Mouse (Mus musculus) embryonic facial prominence, embryonic 11.5 days (tissue): ENCODE measurements around the gene Ccdc184. TPM values are rescaled to one million over a fixed set of nuclear protein-coding genes. Genes with fewer than 3 reads are reported as not detected.

Experiments
- ATAC-seq: fragments of 200-750 bp; cut with Nextera tagmentation; replicated peaks from 2 replicates; pipeline ENCODE4 v1.8.0; 2017; ENCODE audit warnings: low read depth; ENCODE audit not compliant: insufficient number of reproducible peaks, low FRiP score, low TSS enrichment
- DNase-seq: peaks from one replicate; pipeline ENCODE4 v3.0.0-alpha.2; 2015; ENCODE audit warnings: low spot score
- H3K27ac ChIP-seq: fragments of 300-500 bp; sonication (generic); replicated peaks from 2 replicates; pipeline ENCODE4 v1.5.1; 2014; ENCODE audit warnings: mild to moderate bottlenecking, low read depth, low read length, control low read depth
- H3K27me3 ChIP-seq: fragments of 300-500 bp; sonication (generic); 2 replicates; pipeline ENCODE4 v1.6.1; 2014; ENCODE audit warnings: mild to moderate bottlenecking, low read length, moderate library complexity, mixed read lengths; ENCODE audit not compliant: control insufficient read depth, insufficient read depth
- H3K36me3 ChIP-seq: fragments of 300-500 bp; sonication (generic); replicated peaks from 2 replicates; pipeline ENCODE4 v1.6.1; 2014; ENCODE audit warnings: low read depth, mild to moderate bottlenecking, low read length, moderate library complexity, mixed read lengths; ENCODE audit not compliant: control insufficient read depth, insufficient read depth
- H3K4me1 ChIP-seq: fragments of 300-500 bp; sonication (generic); 2 replicates; pipeline ENCODE4 v1.6.1; 2014; ENCODE audit warnings: low read length, mixed read lengths; ENCODE audit not compliant: control insufficient read depth, insufficient read depth
- H3K4me2 ChIP-seq: fragments of 300-500 bp; sonication (generic); 2 replicates; pipeline ENCODE4 v1.6.1; 2014; ENCODE audit warnings: low read depth, mild to moderate bottlenecking, control low read depth, low read length, moderate library complexity
- H3K4me3 ChIP-seq: fragments of 300-500 bp; sonication (generic); 2 replicates; pipeline ENCODE4 v1.5.1; 2014; ENCODE audit warnings: low read depth, low read length, control low read depth
- H3K9ac ChIP-seq: fragments of 300-500 bp; sonication (generic); replicated peaks from 2 replicates; pipeline ENCODE4 v1.6.1; 2014; ENCODE audit warnings: mild to moderate bottlenecking, control low read depth, low read length
- H3K9me3 ChIP-seq: fragments of 300-500 bp; sonication (generic); replicated peaks from 2 replicates; pipeline ENCODE4 v1.6.1; 2016; ENCODE audit warnings: mild to moderate bottlenecking, low read length, inconsistent platforms, mixed read lengths; ENCODE audit not compliant: control insufficient read depth
- WGBS: fragments of 180-500 bp; shearing (Covaris S2); extraction: QIAGEN DNeasy Blood & Tissue Kit; methylation state at CpG from one replicate; pipeline ENCODE4 v1.1.7; 2014; 5-methylcytosine and 5-hydroxymethylcytosine counted together
- polyA plus RNA-seq: library from polyadenylated mRNA; unstranded; fragments of >200 nt; fragmentation: Nextera tagmentation; extraction: Ambion mirVana; gene quantifications from 2 replicates; pipeline ENCODE4 v1.2.1, GENCODE M21; 2014

Gene Ccdc184
- polyA plus RNA-seq, 1 experiment from 2014 or later, result 2.5 TPM

DNA sequence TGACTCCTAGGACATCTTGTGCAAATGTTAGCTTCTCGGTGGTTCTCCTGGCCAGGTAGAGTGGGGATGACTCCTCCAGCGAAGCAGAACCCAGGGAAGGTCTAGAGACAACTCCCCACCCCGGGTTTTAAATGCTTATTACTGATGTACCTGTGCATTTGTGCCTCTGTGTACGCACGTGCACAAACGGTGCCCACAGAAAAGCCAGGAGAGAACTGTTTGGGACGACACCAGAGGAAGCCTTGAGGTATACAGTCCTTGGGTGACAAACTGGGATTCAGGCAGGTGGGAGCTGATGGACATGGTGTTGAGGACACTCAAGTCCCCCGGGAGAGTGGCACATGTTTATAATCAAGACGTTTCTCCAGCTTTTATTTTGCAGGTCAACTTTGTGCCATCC, 4.0 kb downstream of the Ccdc184 start:
- Histone ChIP-seq H3K4me2 (no peak overlapping the region), H3K27ac (no peak overlapping the region), H3K9me3 (no peaks in the 10 kb centered on the region), H3K4me1 (peaks cover 4% of the 10 kb centered on the region), H3K4me3 (no peak overlapping the region), H3K36me3 (no peaks in the 10 kb centered on the region), H3K9ac (no peak overlapping the region), H3K27me3 (peaks cover 39% of the 10 kb centered on the region)
- no peak for ATAC-seq
- no peak for DNase-seq
- 65% methylated on average over 9 of the region's 9 CpGs for WGBS

DNA sequence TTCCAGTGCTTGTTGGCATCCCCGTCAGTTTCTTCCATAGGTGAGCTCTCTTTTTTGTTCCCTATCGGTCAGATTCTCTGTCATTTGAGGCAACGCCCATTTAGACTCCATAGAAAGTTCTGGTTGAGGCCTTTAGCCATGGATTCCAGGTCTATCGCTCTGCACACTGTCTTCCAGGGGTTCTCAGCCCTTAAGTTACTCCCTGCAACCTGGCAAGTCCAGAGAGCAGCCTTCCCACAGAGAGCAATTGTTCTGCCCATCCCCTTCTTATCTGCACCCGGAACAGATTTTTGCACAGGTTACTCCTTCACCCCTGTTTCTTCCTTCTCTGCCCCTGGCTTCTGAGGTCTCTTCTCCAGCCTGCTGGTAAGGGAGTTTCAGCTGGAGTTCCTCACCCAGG, 5.2 kb downstream of the Ccdc184 start:
- 76% methylated on average over 5 of the region's 5 CpGs for WGBS
- no peak overlapping the region for H3K9ac ChIP-seq
- H3K27me3 ChIP-seq, result peaks cover 35% of the 10 kb centered on the region
- H3K36me3 ChIP-seq, result no peaks in the 10 kb centered on the region
- H3K4me2 ChIP-seq, result no peak overlapping the region
- no peak for ATAC-seq
- DNase-seq, result no peak
- H3K9me3 ChIP-seq, result no peaks in the 10 kb centered on the region
- no peak overlapping the region for H3K27ac ChIP-seq
- no peak overlapping the region for H3K4me3 ChIP-seq
- peaks cover 4% of the 10 kb centered on the region for H3K4me1 ChIP-seq

DNA sequence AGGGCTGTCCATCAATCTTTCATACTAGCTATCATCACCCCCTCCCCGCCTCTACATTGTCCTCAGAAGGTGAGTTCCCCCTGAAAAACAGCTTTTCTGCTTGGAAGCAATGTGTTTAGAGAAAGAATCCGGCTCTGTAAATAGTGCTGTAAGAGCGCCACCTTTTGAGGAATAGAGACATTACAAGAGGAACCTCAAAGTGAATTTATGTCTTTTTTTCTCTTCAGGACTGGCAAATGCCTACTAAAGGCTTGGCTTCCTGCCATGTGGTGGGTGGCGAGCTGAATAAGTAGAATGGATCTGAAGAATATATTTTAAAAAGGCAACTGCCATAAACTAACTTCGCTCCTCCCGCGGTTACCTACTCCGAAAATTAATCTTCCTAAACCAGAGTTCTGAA, 6.9 kb downstream of the Ccdc184 start:
- peak; percentile 78 for DNase-seq

DNA sequence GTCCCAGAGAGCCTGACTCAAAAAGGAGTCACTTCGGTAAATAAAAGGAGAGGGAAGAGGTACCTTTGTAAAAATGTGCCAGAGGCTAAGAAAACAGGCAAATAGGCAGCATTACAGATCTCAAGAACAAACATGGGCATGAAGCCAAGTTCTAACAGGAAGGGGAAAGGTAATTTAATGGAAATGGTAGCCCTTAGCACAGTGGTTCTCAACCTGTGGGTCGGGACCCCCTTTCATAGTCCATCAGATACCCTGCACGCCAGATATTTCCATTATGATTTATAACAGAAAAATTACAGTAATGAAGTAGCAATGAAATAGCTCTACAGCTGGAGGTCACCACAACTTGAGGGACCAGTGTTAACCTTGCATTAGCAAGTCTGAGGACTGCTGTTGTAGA, 10.4 kb downstream of the Ccdc184 start:
- 76% methylated on average over 3 of the region's 3 CpGs for WGBS
- no peak overlapping the region for H3K27ac ChIP-seq
- DNase-seq, result no peak

More for the DNA sequence above, 6.9 kb downstream of the Ccdc184 start:
- peaks cover 19% of the 10 kb centered on the region for H3K27me3 ChIP-seq
- no peaks in the 10 kb centered on the region for H3K9me3 ChIP-seq
- H3K36me3 ChIP-seq, result no peaks in the 10 kb centered on the region
- no peak overlapping the region for H3K4me2 ChIP-seq
- H3K4me3 ChIP-seq, result no peak overlapping the region
- no peak overlapping the region for H3K9ac ChIP-seq
- 46% methylated on average over 8 of the region's 8 CpGs for WGBS
- no peak overlapping the region for H3K27ac ChIP-seq
- no peak for ATAC-seq
- no peaks in the 10 kb centered on the region for H3K4me1 ChIP-seq

DNA sequence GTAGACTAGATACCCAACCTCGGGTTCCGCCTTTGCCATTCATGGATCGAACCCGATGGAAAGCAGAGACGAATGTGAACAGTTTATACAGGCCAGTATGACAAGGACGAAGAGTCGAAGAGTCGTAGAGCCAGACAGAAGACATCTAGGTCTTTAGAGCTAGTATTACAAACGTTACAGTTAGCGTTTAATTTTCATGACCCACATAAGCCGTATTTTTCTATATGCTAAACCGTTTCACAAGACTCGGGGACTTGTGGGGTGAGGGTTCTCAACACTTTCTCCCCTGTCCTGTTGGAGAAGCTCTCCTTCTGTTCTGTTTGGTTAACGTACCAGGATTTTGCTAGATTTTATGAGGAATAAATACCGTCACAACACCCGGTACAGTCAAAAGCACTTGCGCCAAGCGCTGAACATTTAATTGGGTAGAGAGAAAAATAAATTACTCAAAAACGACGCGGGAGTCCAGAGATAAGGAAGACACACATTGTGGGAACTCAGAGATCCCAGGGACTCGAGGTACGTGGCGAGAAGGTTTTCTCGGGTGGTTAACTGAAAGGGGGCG, 13.7 kb downstream of the Ccdc184 start:
- Histone ChIP-seq H3K27me3 (no peaks in the 10 kb centered on the region), H3K9me3 (no peaks in the 10 kb centered on the region), H3K9ac (peak overlapping the region; percentile 30), H3K4me1 (no peaks in the 10 kb centered on the region), H3K4me3 (peak overlapping the region; percentile 41), H3K4me2 (peak overlapping the region; percentile 60), H3K27ac (no peak overlapping the region), H3K36me3 (no peaks in the 10 kb centered on the region)
- DNase-seq (no peak), ATAC-seq (no peak)
- 4% methylated on average over 26 of the region's 26 CpGs for WGBS

More for the DNA sequence above, 10.4 kb downstream of the Ccdc184 start:
- Histone ChIP-seq H3K9ac (no peak overlapping the region), H3K4me2 (no peak overlapping the region), H3K4me1 (no peaks in the 10 kb centered on the region), H3K27me3 (no peaks in the 10 kb centered on the region), H3K9me3 (no peaks in the 10 kb centered on the region), H3K4me3 (no peak overlapping the region), H3K36me3 (no peaks in the 10 kb centered on the region)
- no peak for ATAC-seq

DNA sequence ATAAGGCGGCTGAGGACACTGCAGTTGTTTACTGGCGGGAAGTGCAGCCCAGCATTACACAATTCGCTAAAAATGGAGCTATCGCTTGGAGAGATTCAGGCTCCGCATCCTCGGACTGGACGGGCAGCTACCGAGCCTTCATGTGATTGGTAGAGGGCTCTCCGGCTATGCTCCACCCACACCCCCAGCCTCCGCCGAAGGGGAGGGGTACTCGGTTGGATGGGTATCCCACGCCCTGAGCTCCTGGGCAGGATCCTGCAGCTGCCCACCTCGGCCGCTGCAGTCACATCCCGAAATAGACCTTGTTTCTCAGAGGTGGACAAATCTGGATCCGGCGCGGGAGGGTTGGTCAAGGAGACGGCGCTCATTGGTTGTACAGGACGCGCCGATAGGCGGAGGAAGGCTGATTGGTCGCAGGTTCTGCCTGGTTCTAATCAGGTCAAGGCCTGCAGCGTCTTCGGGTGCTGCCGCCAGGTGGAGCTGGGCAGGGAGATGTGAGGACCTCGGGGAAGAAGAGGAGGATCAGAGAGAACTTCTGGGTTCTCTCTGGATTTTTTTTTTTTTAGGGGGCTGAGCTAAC, 14.3 kb downstream of the Ccdc184 start:
- H3K36me3 ChIP-seq, result no peaks in the 10 kb centered on the region
- no peaks in the 10 kb centered on the region for H3K9me3 ChIP-seq
- ATAC-seq, result peak; percentile 97
- H3K4me3 ChIP-seq, result peak overlapping the region; percentile 41
- peak; percentile 95 for DNase-seq
- no peaks in the 10 kb centered on the region for H3K27me3 ChIP-seq
- peak overlapping the region; percentile 60 for H3K4me2 ChIP-seq
- H3K27ac ChIP-seq, result no peak overlapping the region
- H3K4me1 ChIP-seq, result no peaks in the 10 kb centered on the region
- under 1% methylated on average over 30 of the region's 30 CpGs for WGBS
- H3K9ac ChIP-seq, result peak overlapping the region; percentile 30

DNA sequence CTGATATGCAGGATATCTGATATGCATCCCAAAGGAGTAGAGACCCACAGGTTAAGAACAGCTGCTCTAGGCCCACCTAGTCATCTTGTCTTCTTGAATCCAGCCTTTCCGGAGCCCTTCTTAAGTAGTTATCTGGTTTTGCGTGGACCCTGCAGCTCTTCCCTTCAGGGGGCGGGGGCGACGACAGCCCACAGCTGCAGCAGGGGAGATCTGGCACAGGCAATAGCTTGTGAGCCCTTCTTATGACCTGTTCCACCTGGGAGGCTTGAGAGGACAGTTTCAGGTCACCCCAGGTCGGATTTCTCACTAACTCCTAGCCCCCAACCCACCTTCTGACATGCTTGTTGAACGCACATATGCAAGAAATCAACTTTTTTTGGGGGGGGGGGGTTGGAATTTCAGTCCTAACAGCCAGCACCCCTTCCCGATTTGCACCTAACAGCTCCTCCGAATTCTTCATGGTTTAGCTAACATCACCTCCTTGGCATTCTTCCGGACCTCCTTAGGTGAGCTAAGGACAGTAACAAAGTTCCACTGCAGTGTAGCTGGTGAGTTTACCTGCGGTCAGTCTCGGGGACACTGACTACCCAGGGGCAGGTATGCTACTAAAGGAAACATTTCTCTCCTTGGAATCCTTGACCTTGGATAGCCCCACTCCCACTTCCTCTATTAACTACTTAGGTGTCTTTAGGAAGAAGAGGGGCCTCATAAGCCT, 15.1 kb downstream of the Ccdc184 start:
- DNase-seq, result no peak
- Histone ChIP-seq H3K4me2 (no peak overlapping the region), H3K9me3 (no peaks in the 10 kb centered on the region), H3K4me1 (no peaks in the 10 kb centered on the region), H3K4me3 (no peak overlapping the region), H3K27me3 (no peaks in the 10 kb centered on the region), H3K36me3 (no peaks in the 10 kb centered on the region), H3K9ac (no peak overlapping the region), H3K27ac (no peak overlapping the region; the same call in 1 of the 2 replicates)
- no peak for ATAC-seq
- 66% methylated on average over 12 of the region's 12 CpGs for WGBS

DNA sequence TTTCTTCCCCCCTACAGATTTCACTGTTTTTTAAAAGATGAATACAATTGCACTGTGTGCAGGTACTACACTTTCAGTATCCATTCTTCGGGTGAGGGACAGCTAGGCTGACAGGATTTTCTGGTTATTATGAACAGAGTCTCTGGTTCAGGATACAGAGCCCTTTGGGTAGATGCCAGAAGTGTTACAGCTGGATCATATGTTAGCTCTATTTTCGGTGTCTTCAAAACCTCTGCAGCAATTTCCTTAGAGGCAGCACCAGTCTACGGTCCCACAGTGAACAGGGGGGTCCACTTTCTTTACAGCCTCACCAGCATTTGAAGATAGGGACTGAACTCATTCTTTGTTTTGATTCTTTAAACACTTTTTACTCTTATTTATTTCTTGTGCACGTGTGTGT, 17.5 kb downstream of the Ccdc184 start:
- no peaks in the 10 kb centered on the region for H3K27me3 ChIP-seq
- ATAC-seq (no peak), DNase-seq (no peak)
- H3K36me3 ChIP-seq, result no peaks in the 10 kb centered on the region
- no peaks in the 10 kb centered on the region for H3K9me3 ChIP-seq
- 65% methylated on average over 4 of the region's 4 CpGs for WGBS
- H3K4me2 ChIP-seq, result no peak overlapping the region
- no peak overlapping the region for H3K27ac ChIP-seq
- no peak overlapping the region for H3K9ac ChIP-seq
- no peak overlapping the region for H3K4me3 ChIP-seq
- no peaks in the 10 kb centered on the region for H3K4me1 ChIP-seq
